Mouse (Mus musculus): Measurements from ENCODE around the gene Pola2. TPM values are rescaled to one million over a fixed set of nuclear protein-coding genes. Genes with fewer than 3 reads are reported as not detected.

Pola2 gene
- polyA plus RNA-seq, 1 experiment from 2014 or later: 42.7 TPM

- Histone ChIP-seq H3K4me1 (ENCODE audit: control insufficient read depth in 2 of 2, insufficient read depth in 2 of 2, low read length in 2 of 2) (peaks cover 19 to 28% of the 10 kb centered on the region in 2 experiments), H3K9ac (ENCODE audit: low read length) (peak overlapping the region; percentile 51), H3K4me3 (ENCODE audit: control insufficient read depth in 1 of 2, insufficient read depth in 1 of 2, low read depth in 1 of 2, low read length in 2 of 2) (peak overlapping the region; percentile 7 to 9; a peak in 3 of 4 replicates), H3K27ac (replicated peaks in 1 of 2; ENCODE audit: control insufficient read depth in 1 of 2, insufficient read depth in 1 of 2, low read depth in 2 of 2, low read length in 2 of 2) (peak overlapping the region; percentile 20 to 22; a peak in 1 of 4 replicates), H3K4me2 (ENCODE audit: low read length) (peak overlapping the region; percentile 98), H3K36me3 (ENCODE audit: control insufficient read depth, insufficient read depth, low read length) (peaks cover 16% of the 10 kb centered on the region), H3K9me3 (ENCODE audit: control insufficient read depth, low read length) (no peaks in the 10 kb centered on the region), H3K27me3 (ENCODE audit: control insufficient read depth, insufficient read depth, low read length) (no peaks in the 10 kb centered on the region)
- 37% methylated on average over 15 of the region's 15 CpGs for WGBS
- ATAC-seq (ENCODE audit: insufficient number of reproducible peaks, insufficient read depth, low FRiP score, low read depth): no peak
These were observed 41.7 kb downstream of the Pola2 start for GRCm38 (mm10) chr19:5922119-5922942.

DNA sequence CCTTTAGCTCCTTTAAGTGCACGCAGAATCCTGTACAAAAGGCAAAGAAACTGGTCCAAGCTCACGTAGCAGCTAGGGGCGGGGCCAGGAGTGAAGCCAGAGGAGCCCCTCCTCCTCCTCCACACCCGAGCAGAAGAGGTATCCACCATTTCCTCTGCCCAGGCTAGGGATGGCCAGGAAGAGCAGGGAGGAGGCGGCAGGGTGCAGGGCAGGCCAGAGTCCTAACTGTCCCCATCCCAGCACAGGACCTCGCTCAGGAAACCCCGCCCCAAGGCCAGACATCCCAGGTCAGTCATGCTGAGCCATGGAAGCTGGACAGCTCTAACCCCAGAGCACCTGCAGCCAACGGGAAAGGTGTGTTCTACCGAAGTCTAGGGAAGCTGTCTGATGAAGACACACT lies 42.3 kb downstream of the Pola2 start:
- H3K9me3 ChIP-seq (ENCODE audit: control insufficient read depth, low read length): no peaks in the 10 kb centered on the region
- H3K27ac ChIP-seq (replicated peaks in 1 of 2; ENCODE audit: control insufficient read depth in 1 of 2, insufficient read depth in 1 of 2, low read depth in 2 of 2, low read length in 2 of 2): 0 out of 4 replicates have a peak overlapping the region, but pooled peaks of 1 of the 2 experiments have one; percentile 20
- WGBS: 23% methylated on average over 9 of the region's 9 CpGs
- H3K36me3 ChIP-seq (ENCODE audit: control insufficient read depth, insufficient read depth, low read length): peaks cover 23% of the 10 kb centered on the region
- no peaks in the 10 kb centered on the region for H3K27me3 ChIP-seq (ENCODE audit: control insufficient read depth, insufficient read depth, low read length)
- peak overlapping the region in 1 of 2 experiments; percentile 7; a peak in 2 of 4 replicates for H3K4me3 ChIP-seq (ENCODE audit: control insufficient read depth in 1 of 2, insufficient read depth in 1 of 2, low read depth in 1 of 2, low read length in 2 of 2)
- peak overlapping the region; percentile 98 for H3K4me2 ChIP-seq (ENCODE audit: low read length)
- H3K9ac ChIP-seq (ENCODE audit: low read length): peak overlapping the region; percentile 51
- H3K4me1 ChIP-seq (ENCODE audit: control insufficient read depth in 2 of 2, insufficient read depth in 2 of 2, low read length in 2 of 2): peaks cover 19 to 28% of the 10 kb centered on the region in 2 experiments
- no peak for ATAC-seq (ENCODE audit: insufficient number of reproducible peaks, insufficient read depth, low FRiP score, low read depth)

DNA sequence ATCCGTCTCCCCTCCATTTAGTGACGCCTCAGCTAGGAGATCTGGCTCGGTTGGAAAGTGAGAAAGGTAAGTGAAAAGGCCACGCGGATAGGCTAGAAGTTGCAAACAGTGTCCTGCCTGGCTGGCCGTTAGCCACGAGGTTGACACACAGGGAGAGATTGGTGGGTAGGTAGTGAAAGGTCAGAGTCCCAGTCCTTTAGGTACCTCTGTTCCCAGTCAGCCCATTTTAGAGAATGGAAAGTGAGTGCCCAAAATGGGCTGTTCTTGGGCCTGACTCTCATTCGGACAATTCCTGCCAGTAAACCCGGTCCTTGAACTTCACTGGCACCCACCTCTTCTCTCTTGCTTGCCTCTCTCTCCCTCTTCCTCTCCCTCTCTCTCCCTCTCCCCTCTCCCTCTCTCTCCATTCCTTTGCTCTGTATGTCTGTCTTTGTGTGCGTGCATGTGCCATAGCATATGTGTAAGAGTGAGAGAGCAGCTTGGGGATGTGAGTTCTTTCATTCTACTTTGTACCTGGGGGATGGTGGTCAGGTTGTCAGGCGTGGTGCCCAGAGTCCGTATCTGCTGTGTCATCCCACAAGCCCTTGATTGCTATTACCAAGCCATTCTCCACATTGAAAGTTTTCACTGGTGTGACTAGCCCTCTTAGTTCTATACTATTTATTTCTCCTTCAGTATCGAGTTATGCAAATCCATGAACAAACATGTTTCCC lies 50.8 kb downstream of the Pola2 start, which contains the start of gene Dpf2:
Dpf2 (minus strand) TSS at position 4 of the 713 bp plus-strand sequence.
- Histone ChIP-seq H3K9ac (ENCODE audit: low read length) (peak within 1 kb of the TSS; percentile 99), H3K4me3 (ENCODE audit: control insufficient read depth in 1 of 2, insufficient read depth in 1 of 2, low read depth in 1 of 2, low read length in 2 of 2) (peak within 1 kb of the TSS; percentile 85 to 96), H3K27ac (replicated peaks in 1 of 2; ENCODE audit: control insufficient read depth in 1 of 2, insufficient read depth in 1 of 2, low read depth in 2 of 2, low read length in 2 of 2) (peak within 1 kb of the TSS; percentile 76 to 91), H3K4me2 (ENCODE audit: low read length) (peak within 1 kb of the TSS; percentile 90), H3K9me3 (ENCODE audit: control insufficient read depth, low read length) (no peaks in the 10 kb centered on the region), H3K4me1 (ENCODE audit: control insufficient read depth in 2 of 2, insufficient read depth in 2 of 2, low read length in 2 of 2) (peaks cover 8 to 26% of the 10 kb centered on the region in 2 experiments), H3K27me3 (ENCODE audit: control insufficient read depth, insufficient read depth, low read length) (no peaks in the 10 kb centered on the region), H3K36me3 (ENCODE audit: control insufficient read depth, insufficient read depth, low read length) (peaks cover 30% of the 10 kb centered on the region)
- peak; percentile 8; the same call in 1 of the 2 replicates for ATAC-seq (ENCODE audit: insufficient number of reproducible peaks, insufficient read depth, low FRiP score, low read depth)
- WGBS: 15% methylated on average over 13 of the region's 13 CpGs

DNA sequence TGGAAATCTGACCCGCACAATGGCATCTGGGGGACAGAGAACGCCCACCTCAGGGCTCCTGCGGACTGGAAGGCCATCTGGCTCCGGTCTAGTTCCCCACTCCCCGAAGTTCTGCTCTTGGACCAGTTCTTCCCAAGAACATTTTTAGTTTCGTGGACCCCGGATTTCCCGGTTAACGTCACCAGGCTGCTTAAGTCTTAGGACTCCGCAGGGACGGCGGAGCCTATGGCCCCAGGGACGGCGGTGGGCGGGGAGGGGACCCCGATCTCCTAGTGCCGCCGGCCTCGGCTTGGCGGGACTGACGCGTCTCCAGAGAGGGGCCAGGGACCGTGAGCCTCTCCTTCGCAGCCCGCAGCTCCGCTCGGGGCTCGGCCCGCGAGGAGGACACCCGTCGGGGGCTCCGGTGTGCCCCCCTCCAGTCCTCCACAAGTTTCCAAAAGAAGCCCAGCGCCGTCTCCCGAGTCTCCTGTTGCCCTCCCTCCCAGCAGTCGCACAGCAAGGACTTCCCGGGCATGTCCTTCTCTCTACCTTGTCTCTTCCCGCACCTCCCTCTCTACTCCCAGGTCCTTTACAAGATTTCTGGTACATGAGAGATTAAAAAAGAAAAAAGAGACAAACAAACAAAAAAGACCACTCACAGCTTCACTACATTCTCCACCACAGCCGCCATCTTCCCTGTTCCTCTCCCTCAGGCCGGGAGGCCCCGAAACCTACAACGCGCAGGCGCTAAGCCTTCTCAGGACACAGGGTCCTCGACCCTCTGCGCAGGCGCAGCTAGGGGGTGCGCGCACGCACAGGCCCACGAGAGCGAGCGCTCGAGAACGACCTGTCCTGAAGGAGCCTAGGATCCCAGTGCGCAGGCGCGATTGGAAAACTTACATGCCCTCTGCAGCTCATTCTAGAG lies 51.6 kb downstream of the Pola2 start:
- peaks cover 8 to 26% of the 10 kb centered on the region in 2 experiments for H3K4me1 ChIP-seq (ENCODE audit: control insufficient read depth in 2 of 2, insufficient read depth in 2 of 2, low read length in 2 of 2)
- peak overlapping the region; percentile 90 for H3K4me2 ChIP-seq (ENCODE audit: low read length)
- under 1% methylated on average over 59 of the region's 59 CpGs for WGBS
- H3K27me3 ChIP-seq (ENCODE audit: control insufficient read depth, insufficient read depth, low read length): no peaks in the 10 kb centered on the region
- H3K9ac ChIP-seq (ENCODE audit: low read length): peak overlapping the region; percentile 99
- no peaks in the 10 kb centered on the region for H3K9me3 ChIP-seq (ENCODE audit: control insufficient read depth, low read length)
- ATAC-seq (ENCODE audit: insufficient number of reproducible peaks, insufficient read depth, low FRiP score, low read depth): peak; percentile 96
- H3K36me3 ChIP-seq (ENCODE audit: control insufficient read depth, insufficient read depth, low read length): peaks cover 25% of the 10 kb centered on the region
- peak overlapping the region; percentile 76 to 91 for H3K27ac ChIP-seq (replicated peaks in 1 of 2; ENCODE audit: control insufficient read depth in 1 of 2, insufficient read depth in 1 of 2, low read depth in 2 of 2, low read length in 2 of 2)
- peak overlapping the region; percentile 85 to 96 for H3K4me3 ChIP-seq (ENCODE audit: control insufficient read depth in 1 of 2, insufficient read depth in 1 of 2, low read depth in 1 of 2, low read length in 2 of 2)

GRCm38 (mm10) chr19:5911430-5912102 lies 52.4 kb downstream of the Pola2 start:
- Histone ChIP-seq H3K4me2 (ENCODE audit: low read length) (peak overlapping the region; percentile 90), H3K27ac (replicated peaks in 1 of 2; ENCODE audit: control insufficient read depth in 1 of 2, insufficient read depth in 1 of 2, low read depth in 2 of 2, low read length in 2 of 2) (peak overlapping the region; percentile 76 to 91), H3K9me3 (ENCODE audit: control insufficient read depth, low read length) (no peaks in the 10 kb centered on the region), H3K9ac (ENCODE audit: low read length) (peak overlapping the region; percentile 99), H3K4me3 (ENCODE audit: control insufficient read depth in 1 of 2, insufficient read depth in 1 of 2, low read depth in 1 of 2, low read length in 2 of 2) (peak overlapping the region; percentile 85 to 96), H3K36me3 (ENCODE audit: control insufficient read depth, insufficient read depth, low read length) (peaks cover 25% of the 10 kb centered on the region), H3K27me3 (ENCODE audit: control insufficient read depth, insufficient read depth, low read length) (no peaks in the 10 kb centered on the region), H3K4me1 (ENCODE audit: control insufficient read depth in 2 of 2, insufficient read depth in 2 of 2, low read length in 2 of 2) (peaks cover 8 to 26% of the 10 kb centered on the region in 2 experiments)
- WGBS: 3% methylated on average over 14 of the region's 14 CpGs
- ATAC-seq (ENCODE audit: insufficient number of reproducible peaks, insufficient read depth, low FRiP score, low read depth): no peak

- Histone ChIP-seq H3K4me1 (ENCODE audit: control insufficient read depth in 2 of 2, insufficient read depth in 2 of 2, low read length in 2 of 2) (peaks cover 8 to 26% of the 10 kb centered on the region in 2 experiments), H3K27me3 (ENCODE audit: control insufficient read depth, insufficient read depth, low read length) (no peaks in the 10 kb centered on the region), H3K9me3 (ENCODE audit: control insufficient read depth, low read length) (no peaks in the 10 kb centered on the region), H3K4me2 (ENCODE audit: low read length) (peak overlapping the region; percentile 90), H3K27ac (replicated peaks in 1 of 2; ENCODE audit: control insufficient read depth in 1 of 2, insufficient read depth in 1 of 2, low read depth in 2 of 2, low read length in 2 of 2) (0 out of 4 replicates have a peak overlapping the region, but pooled peaks of 1 of the 2 experiments have one; percentile 6), H3K36me3 (ENCODE audit: control insufficient read depth, insufficient read depth, low read length) (peaks cover 27% of the 10 kb centered on the region), H3K9ac (ENCODE audit: low read length) (peak overlapping the region; percentile 43; the same call in 1 of the 2 replicates), H3K4me3 (ENCODE audit: control insufficient read depth in 1 of 2, insufficient read depth in 1 of 2, low read depth in 1 of 2, low read length in 2 of 2) (peak overlapping the region; percentile 9 to 13; a peak in 2 of 4 replicates)
- WGBS: 51% methylated on average over 6 of the region's 6 CpGs
- no peak for ATAC-seq (ENCODE audit: insufficient number of reproducible peaks, insufficient read depth, low FRiP score, low read depth)
These were observed 53.8 kb downstream of the Pola2 start for GRCm38 (mm10) chr19:5910221-5910620.
